Mouse (Mus musculus): ENCODE data around the gene Fgfr2.

- TF ChIP-seq CTCF (conservative IDR thresholded peaks at IDR 0.05; ENCODE audit: low read length) (no peak), NANOG (IDR thresholded peaks at IDR 0.05; ENCODE audit: borderline replicate concordance, low read length) (no peak), POU5F1 (IDR thresholded peaks at IDR 0.05; ENCODE audit: borderline replicate concordance, low read length) (no peak)
Observed at GRCm38 (mm10) chr7:132682336-132682735, 440.8 kb downstream of the Fgfr2 start.

Measured in E14TG2a.4 (cell line).